Mouse (Mus musculus) mouse trophoblast stem cell (cell line): Measurements from ENCODE around the gene BC049352.

Source experiments
- in situ Hi-C, 2 experiments: fragments of 300-500 bp; cut with MseI, MboI; formaldehyde crosslinking; loops; 2 replicates in 1 of 2; 3 replicates in 1 of 2; pipeline ENCODE4 v1.15.1; 2025

Gene BC049352

GRCm38 (mm10) chr9:45188570-45189563 lies 7.1 kb downstream of the BC049352 start:
- in situ Hi-C loops, result no loop called here

DNA sequence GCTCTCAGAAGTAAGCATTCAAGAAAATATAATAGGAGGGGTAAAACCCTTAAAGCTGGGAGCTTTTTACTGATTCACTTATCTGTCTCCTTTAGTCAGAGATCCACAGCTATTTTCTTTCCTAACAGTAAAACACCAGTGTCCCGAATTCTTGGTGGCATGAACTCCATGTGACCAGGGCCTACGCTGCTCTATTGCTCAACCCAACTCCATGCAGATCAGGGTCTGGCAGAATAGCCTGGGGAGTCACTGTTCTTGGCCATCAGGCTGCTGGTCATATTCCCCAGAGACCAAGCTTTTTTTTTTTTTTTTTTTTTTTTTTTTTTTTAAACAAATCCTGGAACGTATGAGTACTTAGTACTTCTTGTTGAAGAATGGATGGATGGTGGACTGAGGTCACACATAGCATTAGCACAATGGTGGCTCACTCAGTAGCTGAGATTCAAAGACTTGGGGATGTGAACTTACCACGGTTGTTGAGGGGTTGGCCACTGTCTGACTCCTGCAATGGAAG lies 7.9 kb downstream of the BC049352 start:
- in situ Hi-C loops, result no loop called here

- in situ Hi-C loops, result no loop called here
These were observed 13.7 kb downstream of the BC049352 start for GRCm38 (mm10) chr9:45195468-45195867.

- in situ Hi-C loops, result no loop called here
These were observed 14.5 kb downstream of the BC049352 start for GRCm38 (mm10) chr9:45196125-45196830.

- in situ Hi-C loops, result no loop called here
These were observed 15.7 kb downstream of the BC049352 start for GRCm38 (mm10) chr9:45197549-45197948.

DNA sequence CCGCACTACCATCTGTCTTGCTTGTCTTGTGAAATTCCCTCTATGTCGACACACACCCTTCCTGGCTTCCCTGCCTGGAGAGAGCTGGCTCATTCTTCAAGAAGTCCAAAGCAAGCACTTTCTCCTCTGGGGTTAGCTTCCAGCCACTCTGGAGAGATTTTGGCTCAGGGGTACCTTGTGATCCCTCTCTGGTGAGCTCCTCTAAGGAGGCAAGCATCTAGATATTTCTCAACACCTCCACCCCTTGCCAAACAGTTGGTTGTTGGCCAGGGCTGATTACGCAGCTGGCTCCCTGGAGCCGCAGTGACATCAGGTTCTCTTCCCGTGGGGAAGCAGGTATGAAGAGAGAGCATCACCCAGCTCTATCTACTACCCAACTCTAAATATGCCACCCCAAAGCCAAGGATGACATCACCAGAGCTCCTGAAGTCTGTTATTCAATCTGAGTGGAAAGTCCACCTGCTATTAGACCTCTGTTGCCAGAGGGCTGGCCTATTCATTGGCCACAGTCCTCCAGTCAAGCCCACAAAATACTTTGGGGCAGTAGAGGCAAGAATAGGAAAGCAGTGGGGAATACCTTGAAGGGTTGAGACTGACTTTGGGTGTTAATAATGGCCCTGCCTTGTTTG lies 19.6 kb downstream of the BC049352 start:
- in situ Hi-C loops, result no loop called here

DNA sequence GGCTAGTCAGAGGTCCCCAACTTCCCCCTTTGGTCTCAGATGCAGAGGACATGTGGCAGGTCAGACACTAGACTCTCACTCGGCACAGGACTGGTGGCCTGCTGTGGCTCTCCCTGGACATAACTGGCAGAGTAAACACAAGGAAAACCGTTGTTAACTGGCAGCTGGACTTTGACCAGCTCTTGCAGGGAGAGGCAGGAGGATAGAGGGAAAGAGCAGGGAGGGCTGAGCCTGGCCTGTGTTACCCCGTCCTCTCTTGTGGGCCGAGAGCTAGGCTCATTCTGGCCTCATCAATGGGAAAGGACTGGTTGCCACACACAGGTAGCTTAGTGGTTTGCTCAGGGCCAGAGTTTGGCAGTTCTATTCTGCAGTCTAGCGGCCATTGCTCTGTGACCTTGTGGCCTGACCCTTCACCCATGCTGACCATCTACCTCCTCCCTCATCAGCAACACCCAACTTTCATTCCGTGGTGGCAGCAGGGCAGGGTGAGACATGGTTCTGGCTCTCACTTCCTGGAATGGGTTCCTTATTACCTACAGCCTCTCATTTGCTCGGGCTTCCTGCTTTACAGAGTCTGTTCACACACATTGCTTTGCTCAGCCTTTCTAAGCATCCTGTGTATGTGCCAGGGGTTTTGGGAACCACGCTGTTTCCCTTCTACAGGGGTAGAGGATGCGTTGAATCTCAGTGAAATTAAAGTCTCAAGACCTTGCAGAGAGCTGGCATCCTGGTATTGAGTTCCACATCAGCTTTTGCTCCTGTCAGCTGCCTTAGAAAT lies 20.4 kb downstream of the BC049352 start:
- in situ Hi-C loops, result no loop called here

DNA sequence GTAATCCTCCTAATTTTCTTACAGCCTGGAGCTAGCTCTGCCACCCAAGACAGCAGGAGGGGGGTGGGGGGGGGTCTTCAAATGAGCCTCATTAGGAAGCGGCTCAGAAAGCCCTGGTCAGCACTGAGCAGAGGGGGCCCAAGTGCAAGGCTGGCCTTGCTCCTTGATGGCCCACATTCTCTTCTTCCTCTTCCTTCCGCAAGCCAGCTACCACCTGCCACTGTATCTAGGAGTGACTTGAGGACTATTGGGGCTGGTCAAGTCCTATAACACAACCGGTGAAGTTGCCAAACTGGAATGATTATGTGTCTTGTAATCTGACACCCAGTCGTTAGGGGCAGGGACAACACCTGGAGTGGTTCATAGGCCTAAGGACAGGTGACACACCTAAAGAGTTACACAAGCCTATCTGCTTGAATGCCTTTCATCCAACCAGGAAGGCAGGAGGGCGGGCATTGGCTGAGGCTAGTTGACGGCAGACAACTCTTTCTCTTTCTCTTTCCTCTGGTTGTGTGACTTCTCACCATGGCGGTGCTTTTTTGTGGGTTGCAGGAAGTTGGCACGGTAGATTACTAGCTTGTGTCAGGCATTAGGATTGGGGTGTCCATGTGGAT lies 22.1 kb downstream of the BC049352 start, which contains the start of gene Tmprss4:
Gene Tmprss4, minus strand, starts transcription at position 296 of the 614 bp plus-strand sequence.
- in situ Hi-C loops, result no loop called here

DNA sequence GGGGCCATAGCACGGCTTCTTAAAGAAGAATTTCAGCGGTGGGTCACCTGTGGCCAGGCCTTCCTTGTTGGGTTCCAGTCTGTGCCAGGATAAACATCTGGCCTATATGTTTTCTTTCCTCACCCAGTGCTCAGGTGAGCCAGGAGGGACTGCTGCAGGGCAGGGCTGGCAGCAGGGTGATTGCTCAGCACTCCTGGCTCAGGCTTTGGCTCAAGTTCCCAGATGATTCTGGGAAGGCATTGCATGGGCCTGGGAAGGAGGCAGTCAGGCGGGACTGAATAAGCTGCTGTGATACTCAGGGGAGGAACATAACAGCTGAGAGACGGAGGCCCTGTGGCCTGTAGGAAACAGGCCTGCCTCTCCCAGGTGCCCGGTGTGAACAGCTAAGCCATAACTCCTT lies 23.3 kb downstream of the BC049352 start:
- in situ Hi-C loops, result no loop called here

DNA sequence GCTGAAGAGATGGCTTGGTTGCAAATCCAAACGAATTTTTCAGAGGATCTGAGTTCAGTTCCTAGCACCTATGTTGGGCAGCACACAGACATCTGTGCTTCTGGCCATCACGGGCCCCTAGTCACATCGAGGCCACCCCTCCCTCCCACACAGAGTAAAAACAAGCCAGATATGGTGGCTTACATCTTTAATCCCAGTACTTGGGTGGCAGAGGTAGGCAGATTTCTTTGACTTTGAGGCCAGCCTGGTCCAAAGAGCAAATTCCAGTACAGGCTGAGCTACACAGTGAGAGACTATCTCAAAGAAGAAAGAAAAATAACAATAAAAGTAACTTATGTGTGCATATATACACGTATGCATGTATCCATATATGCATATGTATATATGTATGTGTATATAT lies 24.3 kb downstream of the BC049352 start:
- in situ Hi-C loops, result no loop called here

GRCm38 (mm10) chr9:45207015-45207743 lies 25.4 kb downstream of the BC049352 start:
- in situ Hi-C loops, result no loop called here

GRCm38 (mm10) chr9:45212001-45212400 lies 30.2 kb downstream of the BC049352 start:
- in situ Hi-C loops, result loop anchor here in 1 of 2 experiments (5.0 kb wide), 1 partner anchor 60 kb away; no protein-coding TSS in a partner anchor

- in situ Hi-C loops, result no loop called here
These were observed 33.8 kb downstream of the BC049352 start for GRCm38 (mm10) chr9:45215526-45216179.

GRCm38 (mm10) chr9:45219644-45220043 lies 37.8 kb downstream of the BC049352 start:
- in situ Hi-C loops, result loop anchor here (5.0 to 10.0 kb wide), 2 partner anchors 165 to 173 kb away; no protein-coding TSS in a partner anchor

GRCm38 (mm10) chr9:45221567-45221966 lies 39.8 kb downstream of the BC049352 start:
- in situ Hi-C loops, result loop anchor here (5.0 to 10.0 kb wide), 2 partner anchors 163 to 171 kb away; no protein-coding TSS in a partner anchor

DNA sequence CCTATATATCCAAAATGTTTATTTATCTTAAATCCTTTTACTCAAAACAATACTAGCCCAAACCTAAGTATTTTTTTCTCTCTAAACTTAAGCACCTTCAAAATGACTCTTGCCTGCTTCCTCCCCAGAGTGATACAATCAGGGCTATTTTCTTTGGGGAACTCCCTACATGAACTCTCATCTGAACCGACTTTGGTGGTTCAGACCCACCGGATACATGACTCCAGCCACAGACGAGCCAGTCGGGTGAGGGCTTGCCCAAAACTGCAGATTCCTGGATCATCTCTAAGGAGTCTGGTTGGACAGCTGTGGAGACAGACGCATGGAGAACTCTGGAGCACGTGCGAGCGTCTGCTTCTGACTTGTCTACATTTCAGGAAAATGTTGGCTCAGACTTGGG lies 47.6 kb downstream of the BC049352 start:
- in situ Hi-C loops, result loop anchor here in 1 of 2 experiments (10.0 kb wide), 1 partner anchor 155 kb away; no protein-coding TSS in a partner anchor

- in situ Hi-C loops, result no loop called here
These were observed 53.9 kb downstream of the BC049352 start for GRCm38 (mm10) chr9:45235668-45236227.

DNA sequence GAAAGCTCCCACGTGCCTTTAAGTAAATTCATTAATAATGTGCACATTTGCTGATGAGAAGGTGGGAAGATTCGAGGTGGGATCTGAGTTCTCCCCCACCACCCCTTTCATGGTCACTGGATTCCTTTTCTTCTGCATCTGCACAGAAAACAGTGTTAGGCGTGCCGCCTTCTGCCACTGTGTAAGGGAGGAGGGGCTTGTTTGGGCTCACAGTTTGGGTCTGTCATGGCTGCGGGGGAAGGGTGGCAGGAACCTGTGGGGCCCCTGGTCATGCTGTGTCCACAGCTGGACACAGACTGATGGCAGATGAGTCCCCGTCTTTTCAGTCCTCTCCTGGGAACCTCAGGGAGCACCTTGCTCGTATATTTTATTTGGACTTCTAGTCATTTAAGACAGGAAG lies 54.9 kb downstream of the BC049352 start:
- in situ Hi-C loops, result no loop called here

DNA sequence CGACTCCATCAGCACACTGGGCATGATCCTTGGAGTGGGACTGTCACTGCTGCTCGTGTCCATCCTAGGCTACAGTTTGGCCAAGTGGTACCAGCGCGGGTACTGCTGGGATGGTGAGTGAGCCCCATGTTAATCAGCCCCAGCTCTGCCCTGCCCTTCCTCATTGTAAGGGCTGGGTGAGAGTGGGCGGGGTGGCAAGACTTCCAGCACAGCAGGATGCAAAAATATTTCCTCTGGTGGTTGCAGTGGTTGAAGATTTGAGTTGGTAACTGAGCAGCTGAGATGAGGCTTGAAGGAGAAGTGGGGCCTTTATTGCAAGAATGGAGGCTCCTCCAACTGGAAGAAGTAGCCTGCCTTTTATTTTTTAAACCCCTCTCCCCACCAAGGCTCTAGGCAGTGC lies 59.6 kb downstream of the BC049352 start:
- in situ Hi-C loops, result no loop called here
